Mouse (Mus musculus): ENCODE data around the gene Iba57. TPM values are rescaled to one million over a fixed set of nuclear protein-coding genes. Genes with fewer than 3 reads are reported as not detected.

Gene Iba57
- 3.8 and 4.0 TPM in 2 replicates for polyA plus RNA-seq (2021; fragmentation: Nextera tagmentation)
- long read RNA-seq, experiment 1, full-length matches to known transcripts: 30 of 36 reads
- long read RNA-seq, experiment 1, partial matches to known transcripts: 4 of 36 reads
- long read RNA-seq, experiment 1, other reads (novel, unspliced or antisense): 2 of 36 reads
- long read RNA-seq, experiment 2, full-length matches to known transcripts: 4 of 7 reads
- long read RNA-seq, experiment 2, partial matches to known transcripts: 2 of 7 reads
- long read RNA-seq, experiment 2, other reads (novel, unspliced or antisense): 1 of 7 reads

GRCm38 (mm10) chr11:59163255-59164236, at the start of gene Iba57:
TSS of gene Iba57 (minus strand) at chr11:59163739.

GRCm38 (mm10) chr11:59208153-59208831, 44.8 kb upstream of the Iba57 start, which contains the start of gene 2310033P09Rik:
TSS of gene 2310033P09Rik (plus strand) at chr11:59208321.

GRCm38 (mm10) chr11:59202081-59202995, 38.8 kb upstream of the Iba57 start, which contains the start of gene Mrpl55:
TSS of gene Mrpl55 (plus strand) at chr11:59202486.

GRCm38 (mm10) chr11:59192059-59192386, 28.5 kb upstream of the Iba57 start, which contains the start of gene Guk1:
TSS of gene Guk1 (minus strand) at chr11:59192212.

GRCm38 (mm10) chr11:59182864-59183331, 19.4 kb upstream of the Iba57 start, which contains the start of gene Gjc2:
TSS of gene Gjc2 (minus strand) at chr11:59183213.

GRCm38 (mm10) chr11:59135904-59136452, 27.6 kb downstream of the Iba57 start, which contains the start of gene Obscn:
TSS of gene Obscn (minus strand) at chr11:59136402.

Other genes starting within 250 kb of the Iba57 start
- not detected in 2 replicates for gene Btnl10, start 245.8 kb downstream of the Iba57 start, polyA plus RNA-seq (2021; fragmentation: Nextera tagmentation)
- gene Rnf187, start 224.8 kb downstream of the Iba57 start, polyA plus RNA-seq (2021; fragmentation: Nextera tagmentation): 147 and 519 TPM in 2 replicates
- 12.3 and 50.9 TPM in 2 replicates for gene Hist3h2ba, start 214.8 kb downstream of the Iba57 start, polyA plus RNA-seq (2021; fragmentation: Nextera tagmentation)
- 50.8 and 74.9 TPM in 2 replicates for gene Hist3h2a, start 209.1 kb downstream of the Iba57 start, polyA plus RNA-seq (2021; fragmentation: Nextera tagmentation)
- 4.2 and 4.5 TPM in 2 replicates for gene Trim17, start 209.1 kb downstream of the Iba57 start, polyA plus RNA-seq (2021; fragmentation: Nextera tagmentation)
- 12.1 and 13.3 TPM in 2 replicates for gene Trim11, start 185.6 kb downstream of the Iba57 start, polyA plus RNA-seq (2021; fragmentation: Nextera tagmentation)
- gene Obscn, start 27.3 kb downstream of the Iba57 start, polyA plus RNA-seq (2021; fragmentation: Nextera tagmentation): 1.1 and 1.2 TPM in 2 replicates
- gene Gjc2, start 19.5 kb upstream of the Iba57 start, polyA plus RNA-seq (2021; fragmentation: Nextera tagmentation): 3.2 and 8.8 TPM in 2 replicates
- gene Guk1, start 28.5 kb upstream of the Iba57 start, polyA plus RNA-seq (2021; fragmentation: Nextera tagmentation): 484 and 551 TPM in 2 replicates
- 167 and 185 TPM in 2 replicates for gene Mrpl55, start 38.7 kb upstream of the Iba57 start, polyA plus RNA-seq (2021; fragmentation: Nextera tagmentation)
- 27.0 and 31.2 TPM in 2 replicates for gene 2310033P09Rik, start 44.6 kb upstream of the Iba57 start, polyA plus RNA-seq (2021; fragmentation: Nextera tagmentation)
- 449 and 514 TPM in 2 replicates for gene Arf1, start 64.5 kb upstream of the Iba57 start, polyA plus RNA-seq (2021; fragmentation: Nextera tagmentation)
- gene Wnt3a, start 127.0 kb upstream of the Iba57 start, polyA plus RNA-seq (2021; fragmentation: Nextera tagmentation): not detected in 2 replicates
- 4.4 and 5.4 TPM in 2 replicates for gene Wnt9a, start 143.2 kb upstream of the Iba57 start, polyA plus RNA-seq (2021; fragmentation: Nextera tagmentation)
- not detected in 2 replicates for gene Prss38, start 211.9 kb upstream of the Iba57 start, polyA plus RNA-seq (2021; fragmentation: Nextera tagmentation)